Mouse (Mus musculus) neural tube, embryonic 15.5 days (tissue): ENCODE results near the gene Rassf3. TPM values are rescaled to one million over a fixed set of nuclear protein-coding genes. Genes with fewer than 3 reads are reported as not detected.

Experiments used
- ATAC-seq: fragments of 200-750 bp; cut with Nextera tagmentation; 2 replicates; pipeline ENCODE4 v1.8.0; 2017; ENCODE audit warnings: mild to moderate bottlenecking, moderate TSS enrichment, moderate library complexity; ENCODE audit not compliant: low FRiP score
- H3K27ac ChIP-seq: fragments of 300-500 bp; sonication (generic); replicated peaks from 2 replicates; pipeline ENCODE4 v1.5.1; 2015; ENCODE audit warnings: mild to moderate bottlenecking, inconsistent platforms
- H3K27me3 ChIP-seq: fragments of 300-500 bp; sonication (generic); replicated peaks from 2 replicates; pipeline ENCODE4 v1.6.1; 2015; ENCODE audit warnings: inconsistent platforms
- H3K36me3 ChIP-seq: fragments of 300-500 bp; sonication (generic); 2 replicates; pipeline ENCODE4 v1.6.1; 2015; ENCODE audit warnings: inconsistent platforms
- H3K4me1 ChIP-seq: fragments of 300-500 bp; sonication (generic); 2 replicates; pipeline ENCODE4 v1.6.1; 2015; ENCODE audit warnings: inconsistent platforms
- H3K4me2 ChIP-seq: fragments of 300-500 bp; sonication (generic); 2 replicates; pipeline ENCODE4 v1.6.1; 2015; ENCODE audit warnings: inconsistent platforms, mild to moderate bottlenecking, moderate library complexity
- H3K4me3 ChIP-seq: fragments of 300-500 bp; sonication (generic); replicated peaks from 2 replicates; pipeline ENCODE4 v1.5.1; 2015; ENCODE audit warnings: mild to moderate bottlenecking, inconsistent platforms
- H3K9ac ChIP-seq: fragments of 300-500 bp; sonication (generic); replicated peaks from 2 replicates; pipeline ENCODE4 v1.6.1; 2015; ENCODE audit warnings: mild to moderate bottlenecking, inconsistent platforms
- H3K9me3 ChIP-seq: fragments of 300-500 bp; sonication (generic); replicated peaks from 2 replicates; pipeline ENCODE4 v1.6.1; 2016; ENCODE audit warnings: inconsistent platforms
- WGBS: fragments of 180-500 bp; shearing (Covaris S2); methylation state at CpG from one replicate; pipeline ENCODE4 v1.1.7; 2015; ENCODE audit warnings: mixed read lengths; 5-methylcytosine and 5-hydroxymethylcytosine counted together
- polyA plus RNA-seq: library from polyadenylated mRNA; unstranded; fragments of >200 nt; fragmentation: Nextera tagmentation; extraction: Ambion mirVana; gene quantifications from 2 replicates; pipeline ENCODE4 v1.2.1, GENCODE M21; 2015

Gene Rassf3
- polyA plus RNA-seq, 1 experiment from 2014 or later, result 6.7 TPM

DNA sequence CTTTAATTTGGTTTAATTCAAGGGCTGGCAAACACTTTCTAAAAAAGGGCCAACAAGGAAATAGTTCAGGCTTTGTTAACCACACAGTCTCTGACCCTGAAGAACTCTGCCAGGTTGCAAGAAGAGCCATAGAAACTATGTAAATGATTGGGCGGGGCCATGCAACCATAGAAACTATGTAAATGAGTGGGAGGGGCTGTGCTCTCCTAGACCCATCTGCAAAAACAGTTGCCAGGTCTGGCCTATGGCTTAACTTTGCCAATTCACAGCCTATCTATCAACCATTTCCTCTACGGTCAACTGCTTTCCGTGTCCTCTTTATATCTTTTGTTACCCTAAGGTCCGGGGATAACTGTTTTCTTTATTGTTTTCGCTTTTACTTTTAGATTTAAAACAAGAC lies 25.0 kb upstream of the Rassf3 start:
- WGBS, result 26% methylated on average over 5 of the region's 5 CpGs

DNA sequence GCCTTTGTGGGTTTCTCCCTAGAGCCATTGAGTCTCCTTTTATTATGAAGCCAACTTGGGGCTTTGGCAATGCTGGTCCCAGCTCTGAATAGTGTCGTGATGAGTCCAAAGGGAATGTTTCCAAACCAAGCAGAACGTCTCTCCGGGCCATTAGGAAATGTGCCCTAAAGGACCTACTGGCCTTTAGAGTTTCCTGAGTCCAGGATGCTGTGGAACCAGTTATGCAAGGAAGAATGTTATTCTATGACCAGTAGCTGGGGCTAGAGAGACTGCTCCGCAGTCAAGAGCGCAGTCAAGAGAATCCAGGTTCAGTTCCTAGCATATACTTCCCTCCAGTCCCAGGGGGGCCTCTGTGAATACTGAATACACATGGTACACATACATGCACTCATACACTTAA lies 23.9 kb upstream of the Rassf3 start:
- Histone ChIP-seq H3K4me2 (no peak overlapping the region), H3K9me3 (no peaks in the 10 kb centered on the region), H3K4me3 (no peak overlapping the region), H3K27ac (no peak overlapping the region), H3K27me3 (no peaks in the 10 kb centered on the region), H3K4me1 (peaks cover 10% of the 10 kb centered on the region), H3K9ac (no peak overlapping the region), H3K36me3 (no peaks in the 10 kb centered on the region)
- ATAC-seq, result no peak
- WGBS, result 73% methylated on average over 5 of the region's 5 CpGs

More for the DNA sequence above, 25.0 kb upstream of the Rassf3 start:
- H3K4me1 ChIP-seq, result peaks cover 20% of the 10 kb centered on the region
- no peak overlapping the region for H3K27ac ChIP-seq
- no peak overlapping the region for H3K4me2 ChIP-seq
- no peak for ATAC-seq
- no peaks in the 10 kb centered on the region for H3K36me3 ChIP-seq
- no peaks in the 10 kb centered on the region for H3K9me3 ChIP-seq
- H3K27me3 ChIP-seq, result no peaks in the 10 kb centered on the region
- no peak overlapping the region for H3K4me3 ChIP-seq
- no peak overlapping the region for H3K9ac ChIP-seq

DNA sequence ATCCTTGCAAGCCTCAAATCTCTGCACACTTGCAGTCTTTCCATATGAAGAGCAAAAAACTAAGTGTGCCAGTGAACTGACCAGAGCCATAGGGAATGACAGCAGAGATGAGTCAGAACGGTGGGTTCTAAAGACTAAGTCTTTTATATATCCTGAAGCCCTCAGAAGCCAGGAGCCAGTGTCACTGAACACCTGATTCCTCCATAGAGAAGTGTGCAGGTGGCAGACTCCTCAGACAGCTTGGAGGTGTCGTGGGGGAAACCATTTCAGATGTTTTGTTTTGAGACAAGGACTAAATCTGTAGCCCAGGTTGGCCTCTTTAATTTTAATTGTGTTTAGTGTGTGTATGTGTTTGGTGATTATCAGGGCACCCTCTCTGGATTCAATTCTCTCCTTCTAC lies 22.9 kb upstream of the Rassf3 start:
- Histone ChIP-seq H3K9ac (no peak overlapping the region), H3K27me3 (no peaks in the 10 kb centered on the region), H3K4me1 (peaks cover 6% of the 10 kb centered on the region; the same call in 1 of the 2 replicates), H3K4me2 (no peak overlapping the region), H3K27ac (no peak overlapping the region), H3K36me3 (no peaks in the 10 kb centered on the region), H3K9me3 (no peaks in the 10 kb centered on the region), H3K4me3 (no peak overlapping the region)
- WGBS, result 54% methylated on average over 2 of the region's 2 CpGs
- ATAC-seq, result no peak

DNA sequence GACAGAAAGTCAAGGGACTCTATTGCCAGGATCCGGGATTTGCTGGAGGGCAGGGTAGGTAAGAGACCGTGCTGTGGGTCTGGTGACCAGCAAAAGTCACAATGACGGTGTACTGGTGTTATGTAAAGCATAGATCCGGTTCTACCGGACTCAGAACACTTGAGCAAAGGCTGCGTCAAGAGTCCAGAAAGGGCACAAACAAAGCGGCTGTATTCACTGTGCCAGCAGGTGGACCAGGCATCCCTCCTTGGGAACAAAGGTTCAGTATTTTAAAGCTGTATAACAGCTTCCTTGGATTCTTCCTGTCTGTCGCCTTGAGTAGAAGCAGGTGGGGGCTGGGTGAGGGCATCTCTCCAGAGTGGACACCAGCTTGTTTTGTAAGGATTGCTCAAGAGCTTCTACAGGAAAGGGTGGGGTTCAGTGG lies 22.3 kb upstream of the Rassf3 start:
- Histone ChIP-seq H3K9ac (no peak overlapping the region), H3K27ac (no peak overlapping the region), H3K9me3 (no peaks in the 10 kb centered on the region), H3K4me1 (peaks cover 6% of the 10 kb centered on the region; the same call in 1 of the 2 replicates), H3K4me2 (no peak overlapping the region), H3K36me3 (no peaks in the 10 kb centered on the region), H3K4me3 (no peak overlapping the region), H3K27me3 (no peaks in the 10 kb centered on the region)
- WGBS, result 64% methylated on average over 8 of the region's 8 CpGs
- no peak for ATAC-seq

DNA sequence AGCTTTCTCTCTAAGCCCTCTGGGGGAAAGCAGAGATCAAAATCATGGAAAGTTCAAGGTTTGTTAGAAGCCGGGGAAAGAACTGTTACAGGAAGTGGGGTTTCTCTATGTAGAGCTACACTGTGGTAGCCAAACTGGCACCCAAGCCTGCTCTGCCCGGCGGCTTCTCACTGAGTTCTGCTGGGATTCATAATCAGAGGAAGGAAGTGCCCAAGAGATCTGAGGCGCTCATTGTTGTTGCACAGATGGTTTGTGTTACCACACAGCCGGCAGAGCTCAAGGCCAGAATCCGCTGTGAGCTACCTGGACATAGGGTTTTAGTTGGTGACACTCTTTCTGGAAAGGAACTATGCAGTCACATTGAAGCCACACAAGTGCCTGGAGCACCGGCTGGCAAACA lies 21.8 kb upstream of the Rassf3 start:
- Histone ChIP-seq H3K36me3 (no peaks in the 10 kb centered on the region), H3K9ac (no peak overlapping the region), H3K27ac (no peak overlapping the region), H3K4me2 (no peak overlapping the region), H3K27me3 (no peaks in the 10 kb centered on the region), H3K4me1 (peaks cover 6% of the 10 kb centered on the region; the same call in 1 of the 2 replicates), H3K4me3 (no peak overlapping the region), H3K9me3 (no peaks in the 10 kb centered on the region)
- no peak for ATAC-seq
- 83% methylated on average over 7 of the region's 7 CpGs for WGBS

DNA sequence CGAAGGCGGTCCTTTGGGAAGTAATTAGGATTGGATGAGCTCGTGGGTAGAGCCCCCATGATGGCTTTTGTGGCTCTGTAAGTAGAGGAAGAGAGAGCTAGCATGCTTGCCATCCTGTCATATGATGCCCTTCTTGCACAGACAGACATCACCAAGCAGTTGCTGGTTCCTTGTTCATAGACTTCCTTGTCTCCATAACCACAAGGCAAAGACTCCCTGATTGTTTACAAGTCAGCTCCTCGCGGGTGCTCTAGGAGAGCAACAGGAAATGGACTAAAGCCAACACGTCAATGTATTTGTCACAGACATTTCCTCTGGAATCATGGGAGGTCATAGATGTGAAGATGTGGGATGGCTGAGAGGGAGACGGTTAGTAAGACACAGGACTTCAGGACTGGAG lies 20.5 kb upstream of the Rassf3 start:
- Histone ChIP-seq H3K4me2 (no peak overlapping the region), H3K4me1 (peaks cover 6% of the 10 kb centered on the region; the same call in 1 of the 2 replicates), H3K9ac (no peak overlapping the region), H3K4me3 (no peak overlapping the region), H3K36me3 (no peaks in the 10 kb centered on the region), H3K27me3 (no peaks in the 10 kb centered on the region), H3K9me3 (no peaks in the 10 kb centered on the region), H3K27ac (no peak overlapping the region)
- WGBS, result 74% methylated on average over 7 of the region's 7 CpGs
- no peak for ATAC-seq

DNA sequence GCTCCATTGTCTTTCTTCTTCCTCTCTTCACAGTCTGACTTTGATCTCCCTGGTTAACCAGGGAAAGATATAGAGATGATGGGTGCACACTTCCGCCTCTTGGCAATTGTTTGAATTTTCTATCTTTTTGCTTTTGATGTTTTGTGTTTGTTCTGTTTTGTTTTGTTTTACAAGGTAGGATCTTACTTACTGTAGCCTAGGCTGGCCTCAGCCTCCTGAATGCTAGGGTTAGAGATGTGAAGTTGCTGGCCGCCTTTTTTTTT lies 17.9 kb upstream of the Rassf3 start:
- H3K9ac ChIP-seq, result no peak overlapping the region
- H3K27me3 ChIP-seq, result no peaks in the 10 kb centered on the region
- no peak overlapping the region for H3K4me2 ChIP-seq
- H3K9me3 ChIP-seq, result no peaks in the 10 kb centered on the region
- H3K27ac ChIP-seq, result no peak overlapping the region
- no peaks in the 10 kb centered on the region for H3K36me3 ChIP-seq
- no peaks in the 10 kb centered on the region for H3K4me1 ChIP-seq
- H3K4me3 ChIP-seq, result no peak overlapping the region
- WGBS, result 93% methylated on average over 2 of the region's 2 CpGs
- ATAC-seq, result no peak

DNA sequence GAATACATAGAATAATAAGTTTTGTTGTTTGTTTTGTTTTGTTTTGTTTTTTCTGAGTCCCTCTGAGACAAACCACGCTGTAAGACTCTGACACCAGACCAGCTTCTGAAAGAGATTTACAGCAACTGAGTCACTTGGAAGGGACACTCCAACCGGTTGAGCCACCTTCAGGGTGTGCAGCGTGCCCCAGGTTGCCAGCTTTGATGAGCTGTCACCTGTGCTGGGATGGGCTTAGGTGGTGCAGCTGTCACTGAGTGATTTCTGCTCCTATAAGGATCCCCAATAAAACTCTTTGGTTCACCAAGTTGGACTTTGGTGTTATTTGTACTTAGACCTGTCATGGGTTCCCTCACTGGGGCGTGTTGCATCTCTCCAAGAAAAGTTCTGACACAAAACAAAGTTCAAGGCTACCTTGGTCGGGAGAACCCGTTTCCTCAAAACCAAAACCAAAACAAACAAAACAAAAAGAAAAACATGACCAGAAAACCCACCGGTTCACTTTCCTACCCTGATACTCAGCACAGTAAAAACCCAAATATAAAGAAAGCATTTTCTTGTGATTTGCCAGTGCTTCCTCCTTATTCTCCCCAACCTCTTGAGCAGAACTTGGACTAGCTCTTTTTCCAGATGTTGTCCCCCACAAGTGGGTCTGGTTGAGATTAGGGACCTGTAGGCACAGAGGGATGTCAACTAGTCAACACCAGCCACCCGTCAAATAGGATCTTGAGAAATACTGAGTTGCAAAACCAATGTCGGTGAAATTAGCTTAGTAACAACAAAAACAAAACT lies 17.4 kb upstream of the Rassf3 start:
- Histone ChIP-seq H3K27ac (no peak overlapping the region), H3K36me3 (no peaks in the 10 kb centered on the region), H3K27me3 (no peaks in the 10 kb centered on the region), H3K4me2 (no peak overlapping the region), H3K4me3 (no peak overlapping the region), H3K4me1 (no peaks in the 10 kb centered on the region), H3K9me3 (no peaks in the 10 kb centered on the region), H3K9ac (no peak overlapping the region)
- no peak for ATAC-seq
- WGBS, result 82% methylated on average over 9 of the region's 9 CpGs

DNA sequence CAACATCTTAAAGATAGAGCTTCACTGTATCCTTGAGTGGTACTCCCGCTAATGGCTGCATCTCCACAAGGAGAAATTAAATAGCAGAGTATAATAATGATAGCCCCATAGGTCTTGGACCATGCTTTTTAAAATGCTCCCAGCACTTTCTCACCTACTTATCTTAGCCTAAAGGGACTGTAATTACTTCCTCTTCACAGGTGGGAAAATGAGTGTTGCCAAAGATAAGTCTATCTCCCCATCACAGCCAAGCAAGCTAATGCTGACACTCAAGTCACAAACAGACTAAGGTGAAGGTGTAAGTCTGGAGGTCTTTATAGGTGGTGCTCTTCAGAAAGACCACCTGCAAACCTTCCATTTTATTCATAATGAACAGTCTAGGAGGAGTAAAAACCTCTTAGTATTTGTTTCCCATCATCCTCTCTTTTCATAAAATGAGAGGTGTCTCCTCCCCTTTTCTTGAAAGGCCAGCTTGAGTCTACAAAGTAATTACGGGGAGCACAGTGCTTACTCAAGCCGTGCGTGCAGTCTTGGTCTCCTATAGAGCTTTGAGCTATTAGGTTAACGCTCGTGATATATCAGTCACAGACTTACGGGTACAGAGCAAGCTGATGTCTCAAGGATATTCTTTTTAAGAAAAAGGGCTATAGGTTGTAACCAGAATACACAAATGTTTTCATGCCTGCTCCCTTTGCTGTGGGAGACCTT lies 16.6 kb upstream of the Rassf3 start:
- Histone ChIP-seq H3K4me3 (no peak overlapping the region), H3K9me3 (no peaks in the 10 kb centered on the region), H3K27ac (no peak overlapping the region), H3K9ac (no peak overlapping the region), H3K4me1 (no peaks in the 10 kb centered on the region), H3K4me2 (no peak overlapping the region), H3K27me3 (no peaks in the 10 kb centered on the region), H3K36me3 (no peaks in the 10 kb centered on the region)
- ATAC-seq, result no peak
- 80% methylated on average over 7 of the region's 7 CpGs for WGBS

DNA sequence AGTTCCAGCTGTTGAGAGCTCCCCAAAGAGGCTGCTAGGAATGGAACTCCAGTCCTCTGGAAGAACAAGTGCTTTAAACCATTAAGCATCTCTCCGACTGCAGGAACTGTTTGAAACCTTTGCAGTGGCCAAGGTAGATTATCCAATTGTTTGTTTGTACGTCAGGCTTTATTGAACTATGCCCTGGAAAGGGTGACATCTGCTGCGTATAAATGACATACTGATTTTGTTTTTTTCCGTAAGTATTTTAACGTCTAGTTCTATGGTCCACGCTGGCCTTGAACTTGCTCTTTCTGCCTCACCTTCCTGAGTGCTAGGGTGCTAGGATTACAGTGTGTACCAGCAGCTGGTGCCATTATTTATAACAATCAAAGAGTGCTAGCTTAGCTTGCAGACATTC lies 13.8 kb upstream of the Rassf3 start:
- H3K4me1 ChIP-seq, result no peaks in the 10 kb centered on the region
- H3K9me3 ChIP-seq, result no peaks in the 10 kb centered on the region
- no peak overlapping the region for H3K9ac ChIP-seq
- H3K27ac ChIP-seq, result no peak overlapping the region
- no peak overlapping the region for H3K4me3 ChIP-seq
- H3K4me2 ChIP-seq, result no peak overlapping the region
- no peaks in the 10 kb centered on the region for H3K27me3 ChIP-seq
- no peaks in the 10 kb centered on the region for H3K36me3 ChIP-seq
- WGBS, result 92% methylated on average over 6 of the region's 6 CpGs
- no peak for ATAC-seq

DNA sequence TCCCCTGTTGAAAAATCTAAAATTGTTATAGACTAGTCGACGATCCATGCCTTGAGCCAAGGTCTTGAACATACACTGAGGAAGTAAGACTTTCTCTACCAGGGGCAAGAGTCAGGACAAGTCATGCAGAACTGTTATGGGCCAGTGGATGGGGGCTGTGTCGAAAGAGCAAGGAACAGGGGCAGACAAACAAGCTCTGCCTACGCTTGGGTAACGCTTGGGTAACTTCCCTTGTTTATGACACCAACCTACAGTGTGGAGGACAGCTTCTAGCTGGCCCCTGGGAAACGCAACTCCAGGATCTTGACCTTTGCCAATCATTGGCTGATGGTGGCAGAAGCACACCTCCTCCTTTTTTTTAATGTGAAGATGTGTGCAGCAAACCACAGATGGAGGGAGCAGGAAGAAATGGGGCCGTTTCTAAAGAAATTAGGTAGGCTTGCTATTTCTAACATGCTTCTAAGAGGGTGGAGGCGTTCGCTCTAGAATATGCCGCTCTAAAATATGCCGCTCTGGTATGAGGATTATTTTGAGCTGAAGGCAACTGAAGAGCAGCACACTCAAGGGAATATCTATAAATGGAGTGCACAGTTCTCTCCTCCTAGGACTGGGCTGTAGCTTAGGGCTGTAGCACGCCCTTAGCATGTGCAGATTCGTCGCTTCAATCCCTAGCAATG lies 12.6 kb upstream of the Rassf3 start:
- Histone ChIP-seq H3K9ac (no peak overlapping the region), H3K27ac (no peak overlapping the region), H3K27me3 (no peaks in the 10 kb centered on the region), H3K4me1 (no peaks in the 10 kb centered on the region), H3K9me3 (no peaks in the 10 kb centered on the region), H3K4me2 (no peak overlapping the region), H3K36me3 (no peaks in the 10 kb centered on the region), H3K4me3 (no peak overlapping the region)
- no peak for ATAC-seq
- 90% methylated on average over 14 of the region's 14 CpGs for WGBS

DNA sequence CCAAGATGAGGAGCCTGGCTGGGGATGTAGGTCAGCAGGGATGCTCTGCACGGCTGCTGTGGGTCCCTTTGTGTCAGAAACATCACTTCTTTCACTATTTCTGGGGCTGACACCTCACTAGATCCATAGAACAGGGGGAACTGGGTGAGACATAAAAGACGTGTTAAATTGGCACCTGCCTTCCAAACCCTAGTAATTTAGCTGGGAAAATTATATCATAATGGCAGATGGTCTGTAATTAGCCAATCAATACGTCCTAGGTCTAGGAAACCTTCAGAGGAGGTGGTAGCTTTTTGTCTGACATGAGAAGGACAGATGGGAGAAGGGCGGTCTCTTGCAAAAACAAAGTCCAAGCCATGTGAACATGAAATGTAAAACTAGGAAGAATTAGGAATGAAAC lies 11.6 kb upstream of the Rassf3 start:
- no peaks in the 10 kb centered on the region for H3K4me1 ChIP-seq
- WGBS, result 63% methylated on average over 4 of the region's 4 CpGs

More for the DNA sequence above, 11.6 kb upstream of the Rassf3 start:
- Histone ChIP-seq H3K4me3 (no peak overlapping the region), H3K36me3 (no peaks in the 10 kb centered on the region), H3K4me2 (no peak overlapping the region), H3K27me3 (no peaks in the 10 kb centered on the region), H3K9me3 (no peaks in the 10 kb centered on the region), H3K27ac (no peak overlapping the region), H3K9ac (no peak overlapping the region)
- no peak for ATAC-seq
